Mouse (Mus musculus) heart, postnatal 0 days (tissue): ENCODE measurements at regions not wholly inside any gene's neighbourhood (a gene's known extent, or its start where the extent isn't known, plus 50 kb on each side); places are given as distances from the start of the nearest gene placed in this dataset.

Source experiments
- CTCF ChIP-seq: IDR thresholded peaks from 2 replicates; pipeline ENCODE4 v1.5.1; 2016; ENCODE audit warnings: antibody characterized with exemption, control low read depth, low read depth
- EP300 ChIP-seq: IDR thresholded peaks from 2 replicates; pipeline ENCODE4 v1.6.1; 2016; ENCODE audit warnings: antibody characterized with exemption, low read depth

DNA sequence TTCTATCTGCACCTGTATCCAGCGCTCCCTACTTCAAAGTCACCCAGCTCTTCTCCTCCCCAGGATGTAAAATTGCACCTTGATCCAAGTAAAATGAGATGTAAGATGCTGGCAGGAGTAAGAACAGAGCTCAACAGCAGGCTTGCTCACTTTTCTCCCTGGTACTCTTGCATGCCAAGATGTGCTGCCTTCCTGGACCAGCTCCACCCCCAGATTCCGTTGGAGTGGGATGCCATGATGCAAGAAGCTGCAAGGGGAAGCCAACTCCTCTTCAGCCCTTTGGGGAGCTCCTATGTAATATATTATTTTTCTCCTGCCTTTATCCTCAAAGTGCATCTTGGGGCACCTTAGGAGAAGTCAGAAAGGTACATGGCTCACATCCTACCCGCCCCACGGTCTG is 405.6 kb downstream of the Shisa9 start:
- TF ChIP-seq CTCF (no peak), EP300 (no peak)
